Mouse (Mus musculus): ENCODE data around the gene Myo1g. TPM values are rescaled to one million over a fixed set of nuclear protein-coding genes. Genes with fewer than 3 reads are reported as not detected.

Gene Myo1g
- polyA plus RNA-seq (2015; fragmentation: Nextera tagmentation; extraction: Ambion mirVana): 50.6 and 53.8 TPM in 2 replicates

- peak; percentile 60 for DNase-seq (ENCODE audit: low spot score)
These were observed at the start of gene Myo1g for GRCm38 (mm10) chr11:6520507-6521173. Myo1g (minus strand) TSS chr11:6520965.

GRCm38 (mm10) chr11:6569410-6569777, 48.6 kb upstream of the Myo1g start:
- no peak for DNase-seq (ENCODE audit: low spot score)

GRCm38 (mm10) chr11:6568584-6569409, 48.0 kb upstream of the Myo1g start:
- DNase-seq (ENCODE audit: low spot score): peak; percentile 49

GRCm38 (mm10) chr11:6567951-6568350, 47.2 kb upstream of the Myo1g start:
- DNase-seq (ENCODE audit: low spot score): no peak

- no peak for DNase-seq (ENCODE audit: low spot score)
These were observed 45.7 kb upstream of the Myo1g start for GRCm38 (mm10) chr11:6566496-6566895.

GRCm38 (mm10) chr11:6563201-6563600, 42.4 kb upstream of the Myo1g start:
- DNase-seq (ENCODE audit: low spot score): no peak

- DNase-seq (ENCODE audit: low spot score): peak; percentile 41
These were observed 41.6 kb upstream of the Myo1g start for GRCm38 (mm10) chr11:6562359-6562758.

- no peak for DNase-seq (ENCODE audit: low spot score)
These were observed 40.7 kb upstream of the Myo1g start for GRCm38 (mm10) chr11:6561474-6561873.

GRCm38 (mm10) chr11:6560655-6561360, 40.0 kb upstream of the Myo1g start:
- peak; percentile 86 for DNase-seq (ENCODE audit: low spot score)

- no peak for DNase-seq (ENCODE audit: low spot score)
These were observed 39.2 kb upstream of the Myo1g start for GRCm38 (mm10) chr11:6559996-6560395.

GRCm38 (mm10) chr11:6558234-6558633, 37.5 kb upstream of the Myo1g start:
- peak; percentile 42 for DNase-seq (ENCODE audit: low spot score)

GRCm38 (mm10) chr11:6550201-6550600, 29.4 kb upstream of the Myo1g start:
- no peak for DNase-seq (ENCODE audit: low spot score)

- DNase-seq (ENCODE audit: low spot score): no peak
These were observed 29.0 kb upstream of the Myo1g start for GRCm38 (mm10) chr11:6549770-6550169.

GRCm38 (mm10) chr11:6547696-6548325, 27.0 kb upstream of the Myo1g start:
- no peak for DNase-seq (ENCODE audit: low spot score)

GRCm38 (mm10) chr11:6547037-6547680, 26.4 kb upstream of the Myo1g start:
- DNase-seq (ENCODE audit: low spot score): peak; percentile 59

GRCm38 (mm10) chr11:6546205-6547013, 25.6 kb upstream of the Myo1g start, which contains the start of gene Ccm2:
Ccm2 (plus strand) TSS chr11:6546887.
- peak; percentile 93 for DNase-seq (ENCODE audit: low spot score)

- DNase-seq (ENCODE audit: low spot score): no peak
These were observed 25.1 kb upstream of the Myo1g start for GRCm38 (mm10) chr11:6545857-6546192.

- no peak for DNase-seq (ENCODE audit: low spot score)
These were observed 24.6 kb upstream of the Myo1g start for GRCm38 (mm10) chr11:6545186-6545856.

- no peak for DNase-seq (ENCODE audit: low spot score)
These were observed 23.9 kb upstream of the Myo1g start for GRCm38 (mm10) chr11:6544683-6545082.

- DNase-seq (ENCODE audit: low spot score): no peak
These were observed 10.0 kb upstream of the Myo1g start for GRCm38 (mm10) chr11:6530746-6531145.
